Mouse (Mus musculus) brain, embryonic 14.5 days (tissue): ENCODE data around the gene Aurkb.

Experiments
- CTCF ChIP-seq: fragments of 200-500 bp; IDR thresholded peaks from 2 replicates; pipeline ENCODE4 v1.5.1; 2012; ENCODE audit warnings: inconsistent platforms, mild to moderate bottlenecking, moderate library complexity, borderline replicate concordance; ENCODE audit not compliant: insufficient read depth, insufficient read length; ENCODE audit errors: extremely low read depth
- POLR2A ChIP-seq: fragments of 200-500 bp; IDR thresholded peaks from 2 replicates; pipeline ENCODE4 v1.6.1; 2012; ENCODE audit warnings: mild to moderate bottlenecking, inconsistent platforms, borderline replicate concordance; ENCODE audit not compliant: poor library complexity, insufficient read depth, insufficient read length, severe bottlenecking; ENCODE audit errors: extremely low read depth

GRCm38 (mm10) chr11:69080102-69080854 is 34.8 kb downstream of the Aurkb start:
- TF ChIP-seq POLR2A = no peak
- TF ChIP-seq CTCF = no peak
